Mouse (Mus musculus): ENCODE measurements at regions not wholly inside any gene's neighbourhood (a gene's known extent, or its start where the extent isn't known, plus 50 kb on each side); places are given as distances from the start of the nearest gene placed in this dataset.

GRCm38 (mm10) chr7:110708116-110708515 is 59.9 kb upstream of the Ampd3 start:
- H3K9ac ChIP-seq (ENCODE audit: control insufficient read depth, low read depth, low read length, poor library complexity, severe bottlenecking): no peak overlapping the region
- peaks cover 4 to 38% of the 10 kb centered on the region in 2 experiments; a peak in 3 of 4 replicates for H3K4me1 ChIP-seq (ENCODE audit: control insufficient read depth in 1 of 2, insufficient read depth in 2 of 2, low read length in 2 of 2)
- no peak for TF ChIP-seq POLR2AphosphoS5 (IDR thresholded peaks at IDR 0.05; ENCODE audit: borderline replicate concordance, low read depth, low read length)
- TF ChIP-seq GATA1 (IDR thresholded peaks at IDR 0.05; ENCODE audit: low read depth, low read length): 0 out of 2 replicates have a peak, but pooled peaks have one; percentile 16
- no peaks in the 10 kb centered on the region; a peak in 1 of 4 replicates for H3K27me3 ChIP-seq (ENCODE audit: control insufficient read depth in 1 of 2, insufficient read depth in 2 of 2, low read length in 2 of 2)
- DNase-seq (ENCODE audit: low read depth, low spot score): peak; percentile 32
- H3K79me2 ChIP-seq (ENCODE audit: control insufficient read depth, insufficient read depth, low read length, poor library complexity): no peaks in the 10 kb centered on the region
- no peak overlapping the region for H3K4me3 ChIP-seq (ENCODE audit: control insufficient read depth in 1 of 2, insufficient read depth in 1 of 2, low read depth in 2 of 2, low read length in 2 of 2)
- no peak overlapping the region for H3K27ac ChIP-seq (ENCODE audit: control insufficient read depth, low read depth, low read length)
- H3K36me3 ChIP-seq (ENCODE audit: control insufficient read depth in 1 of 2, insufficient read depth in 2 of 2, low read length in 2 of 2): peaks cover 0 to 15% of the 10 kb centered on the region in 2 experiments; a peak in 2 of 4 replicates
- H3K9me3 ChIP-seq (replicated peaks; ENCODE audit: insufficient read depth, low read length): no peaks in the 10 kb centered on the region

GRCm38 (mm10) chr7:110708781-110709180 is 59.2 kb upstream of the Ampd3 start:
- Histone ChIP-seq H3K27ac (ENCODE audit: control insufficient read depth, low read depth, low read length) (no peak overlapping the region), H3K4me1 (ENCODE audit: control insufficient read depth in 1 of 2, insufficient read depth in 2 of 2, low read length in 2 of 2) (peaks cover 4 to 38% of the 10 kb centered on the region in 2 experiments; a peak in 3 of 4 replicates), H3K36me3 (ENCODE audit: control insufficient read depth in 1 of 2, insufficient read depth in 2 of 2, low read length in 2 of 2) (peaks cover 0 to 15% of the 10 kb centered on the region in 2 experiments; a peak in 2 of 4 replicates), H3K79me2 (ENCODE audit: control insufficient read depth, insufficient read depth, low read length, poor library complexity) (no peaks in the 10 kb centered on the region), H3K9me3 (replicated peaks; ENCODE audit: insufficient read depth, low read length) (no peaks in the 10 kb centered on the region), H3K4me3 (ENCODE audit: control insufficient read depth in 1 of 2, insufficient read depth in 1 of 2, low read depth in 2 of 2, low read length in 2 of 2) (no peak overlapping the region), H3K9ac (ENCODE audit: control insufficient read depth, low read depth, low read length, poor library complexity, severe bottlenecking) (no peak overlapping the region), H3K27me3 (ENCODE audit: control insufficient read depth in 1 of 2, insufficient read depth in 2 of 2, low read length in 2 of 2) (no peaks in the 10 kb centered on the region; a peak in 1 of 4 replicates)
- no peak for TF ChIP-seq TBP (IDR thresholded peaks at IDR 0.05; ENCODE audit: low read depth, low read length)
- no peak for TF ChIP-seq NRF1 (IDR thresholded peaks at IDR 0.05; ENCODE audit: insufficient read depth, low read depth, low read length, poor library complexity, severe bottlenecking)
- no peak for TF ChIP-seq MEF2A (IDR thresholded peaks at IDR 0.05; ENCODE audit: extremely low read depth, insufficient replicate concordance, low read depth, low read length, poor library complexity, severe bottlenecking)
- no peak for TF ChIP-seq ELF1 (IDR thresholded peaks at IDR 0.05; ENCODE audit: low read depth, low read length)
- no peak for DNase-seq (ENCODE audit: low read depth, low spot score)

DNA sequence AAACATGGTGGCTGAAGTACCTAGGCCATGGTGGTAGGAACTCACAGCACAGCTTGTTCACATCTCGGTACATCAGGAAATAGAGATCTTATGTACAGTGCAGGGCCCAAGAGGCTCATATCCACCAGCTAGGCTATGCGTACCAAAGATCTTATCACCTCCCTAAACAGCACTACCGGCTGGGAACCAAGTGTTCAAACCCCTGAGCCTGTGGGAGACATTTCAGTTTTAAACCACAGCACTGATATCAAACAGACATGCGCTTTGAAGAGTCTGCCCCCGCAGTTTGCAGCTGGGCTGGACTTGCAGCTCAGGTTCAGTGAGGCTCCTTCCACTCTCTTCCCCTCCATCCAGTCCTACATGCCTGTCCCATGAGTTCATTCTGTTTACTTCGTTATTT is 58.4 kb upstream of the Ampd3 start:
- no peak overlapping the region; the same call in 1 of the 2 replicates for H3K27ac ChIP-seq (ENCODE audit: control insufficient read depth, low read depth, low read length)
- peak; percentile 54 for DNase-seq (ENCODE audit: low read depth, low spot score)
- H3K4me1 ChIP-seq (ENCODE audit: control insufficient read depth in 1 of 2, insufficient read depth in 2 of 2, low read length in 2 of 2): peaks cover 4 to 38% of the 10 kb centered on the region in 2 experiments; a peak in 3 of 4 replicates
- H3K9ac ChIP-seq (ENCODE audit: control insufficient read depth, low read depth, low read length, poor library complexity, severe bottlenecking): no peak overlapping the region
- no peaks in the 10 kb centered on the region for H3K9me3 ChIP-seq (replicated peaks; ENCODE audit: insufficient read depth, low read length)
- no peak overlapping the region for H3K4me3 ChIP-seq (ENCODE audit: control insufficient read depth in 1 of 2, insufficient read depth in 1 of 2, low read depth in 2 of 2, low read length in 2 of 2)
- peaks cover 0 to 15% of the 10 kb centered on the region in 2 experiments; a peak in 2 of 4 replicates for H3K36me3 ChIP-seq (ENCODE audit: control insufficient read depth in 1 of 2, insufficient read depth in 2 of 2, low read length in 2 of 2)
- H3K27me3 ChIP-seq (ENCODE audit: control insufficient read depth in 1 of 2, insufficient read depth in 2 of 2, low read length in 2 of 2): no peaks in the 10 kb centered on the region; a peak in 1 of 4 replicates
- TF ChIP-seq NRF1 (IDR thresholded peaks at IDR 0.05; ENCODE audit: insufficient read depth, low read depth, low read length, poor library complexity, severe bottlenecking) (peak; percentile 58; the same call in 1 of the 2 replicates), RCOR1 (IDR thresholded peaks at IDR 0.05; ENCODE audit: low read depth, low read length) (no peak), EP300 (IDR thresholded peaks at IDR 0.05; ENCODE audit: low read depth in 1 of 2, low read length in 2 of 2) (peak; percentile 11 to 54; a peak in 3 of 4 replicates), GATA1 (IDR thresholded peaks at IDR 0.05; ENCODE audit: low read depth, low read length) (peak; percentile 63; the same call in 1 of the 2 replicates), ETS1 (IDR thresholded peaks at IDR 0.05; ENCODE audit: low read depth, low read length) (peak; percentile 25; the same call in 1 of the 2 replicates)
- no peaks in the 10 kb centered on the region for H3K79me2 ChIP-seq (ENCODE audit: control insufficient read depth, insufficient read depth, low read length, poor library complexity)
